Mouse (Mus musculus) neural tube, embryonic 14.5 days (tissue): ENCODE results near the gene Hs6st3. TPM values are rescaled to one million over a fixed set of nuclear protein-coding genes. Genes with fewer than 3 reads are reported as not detected.

Source experiments
- ATAC-seq: fragments of 200-750 bp; cut with Nextera tagmentation; 2 replicates; pipeline ENCODE4 v1.8.0; 2017; ENCODE audit warnings: low read depth, mild to moderate bottlenecking, moderate TSS enrichment, moderate library complexity
- H3K27ac ChIP-seq: fragments of 300-500 bp; sonication (generic); 2 replicates; pipeline ENCODE4 v1.5.1; 2014; ENCODE audit warnings: low read depth, mild to moderate bottlenecking, control low read depth, low read length, moderate library complexity, mixed read lengths
- H3K27me3 ChIP-seq: fragments of 300-500 bp; sonication (generic); 2 replicates; pipeline ENCODE4 v1.6.1; 2014; ENCODE audit warnings: low read length; ENCODE audit not compliant: control insufficient read depth, insufficient read depth
- H3K36me3 ChIP-seq: fragments of 300-500 bp; sonication (generic); 2 replicates; pipeline ENCODE4 v1.6.1; 2014; ENCODE audit warnings: low read length, mixed read lengths; ENCODE audit not compliant: control insufficient read depth, insufficient read depth
- H3K4me1 ChIP-seq: fragments of 300-500 bp; sonication (generic); 2 replicates; pipeline ENCODE4 v1.6.1; 2014; ENCODE audit warnings: low read length; ENCODE audit not compliant: control insufficient read depth, insufficient read depth
- H3K4me2 ChIP-seq: fragments of 300-500 bp; sonication (generic); 2 replicates; pipeline ENCODE4 v1.6.1; 2014; ENCODE audit warnings: mild to moderate bottlenecking, low read depth, low read length, control low read depth
- H3K4me3 ChIP-seq: fragments of 300-500 bp; sonication (generic); 2 replicates; pipeline ENCODE4 v1.5.1; 2014; ENCODE audit warnings: low read depth, low read length, control low read depth, mixed read lengths
- H3K9ac ChIP-seq: fragments of 300-500 bp; sonication (generic); replicated peaks from 2 replicates; pipeline ENCODE4 v1.6.1; 2014; ENCODE audit warnings: low read depth, mild to moderate bottlenecking, control low read depth, low read length, mixed read lengths
- H3K9me3 ChIP-seq: fragments of 300-500 bp; sonication (generic); 2 replicates; pipeline ENCODE4 v1.6.1; 2016; ENCODE audit warnings: low read length; ENCODE audit not compliant: control insufficient read depth
- WGBS: fragments of 180-500 bp; shearing (Covaris S2); extraction: QIAGEN DNeasy Blood & Tissue Kit; methylation state at CpG from one replicate; pipeline ENCODE4 v1.1.7; 2014; 5-methylcytosine and 5-hydroxymethylcytosine counted together
- polyA plus RNA-seq: library from polyadenylated mRNA; unstranded; fragments of >200 nt; fragmentation: Nextera tagmentation; extraction: Ambion mirVana; gene quantifications from 2 replicates; pipeline ENCODE4 v1.2.1, GENCODE M21; 2014

Gene Hs6st3
- polyA plus RNA-seq, 1 experiment from 2014 or later = 6.5 TPM

- Histone ChIP-seq H3K4me2 (no peak overlapping the region), H3K4me3 (no peak overlapping the region), H3K27ac (no peak overlapping the region), H3K9me3 (no peaks in the 10 kb centered on the region), H3K36me3 (no peaks in the 10 kb centered on the region), H3K9ac (no peak overlapping the region), H3K4me1 (peaks cover 15% of the 10 kb centered on the region), H3K27me3 (no peaks in the 10 kb centered on the region)
- ATAC-seq = no peak
- WGBS = 46% methylated on average over 9 of the region's 9 CpGs
Measured at GRCm38 (mm10) chr14:119832940-119833339, 694.8 kb downstream of the Hs6st3 start.

- no peak overlapping the region for H3K27ac ChIP-seq
- no peaks in the 10 kb centered on the region for H3K27me3 ChIP-seq
- no peak overlapping the region for H3K4me2 ChIP-seq
- 34% methylated on average over 8 of the region's 8 CpGs for WGBS
- H3K36me3 ChIP-seq = no peaks in the 10 kb centered on the region
- H3K4me1 ChIP-seq = peaks cover 15% of the 10 kb centered on the region
- ATAC-seq = no peak
- no peaks in the 10 kb centered on the region for H3K9me3 ChIP-seq
- H3K4me3 ChIP-seq = no peak overlapping the region
- no peak overlapping the region for H3K9ac ChIP-seq
Measured at GRCm38 (mm10) chr14:119834008-119834700, 696.0 kb downstream of the Hs6st3 start.

GRCm38 (mm10) chr14:119836051-119836450 is 697.9 kb downstream of the Hs6st3 start:
- Histone ChIP-seq H3K4me3 (no peak overlapping the region), H3K27me3 (no peaks in the 10 kb centered on the region), H3K4me1 (peaks cover 15% of the 10 kb centered on the region), H3K9me3 (no peaks in the 10 kb centered on the region), H3K4me2 (no peak overlapping the region), H3K36me3 (no peaks in the 10 kb centered on the region), H3K9ac (no peak overlapping the region), H3K27ac (no peak overlapping the region)
- no peak for ATAC-seq
- 92% methylated on average over 3 of the region's 3 CpGs for WGBS

- H3K9ac ChIP-seq = no peak overlapping the region
- H3K4me1 ChIP-seq = peaks cover 4% of the 10 kb centered on the region; the same call in 1 of the 2 replicates
- no peaks in the 10 kb centered on the region for H3K36me3 ChIP-seq
- no peak for ATAC-seq
- no peak overlapping the region for H3K4me3 ChIP-seq
- no peak overlapping the region for H3K4me2 ChIP-seq
- no peaks in the 10 kb centered on the region for H3K27me3 ChIP-seq
- no peak overlapping the region for H3K27ac ChIP-seq
- H3K9me3 ChIP-seq = no peaks in the 10 kb centered on the region
- 79% methylated on average over 12 of the region's 12 CpGs for WGBS
Measured at GRCm38 (mm10) chr14:119847540-119847939, 709.4 kb downstream of the Hs6st3 start.

- 65% methylated on average over 4 of the region's 4 CpGs for WGBS
- H3K36me3 ChIP-seq = no peaks in the 10 kb centered on the region
- H3K4me1 ChIP-seq = peaks cover 4% of the 10 kb centered on the region; the same call in 1 of the 2 replicates
- H3K4me3 ChIP-seq = no peak overlapping the region
- no peak overlapping the region for H3K9ac ChIP-seq
- H3K27ac ChIP-seq = no peak overlapping the region
- H3K4me2 ChIP-seq = no peak overlapping the region
- ATAC-seq = no peak
- H3K9me3 ChIP-seq = no peaks in the 10 kb centered on the region
- no peaks in the 10 kb centered on the region for H3K27me3 ChIP-seq
Measured at GRCm38 (mm10) chr14:119848759-119849298, 710.7 kb downstream of the Hs6st3 start.

- Histone ChIP-seq H3K4me1 (peaks cover 4% of the 10 kb centered on the region; the same call in 1 of the 2 replicates), H3K27me3 (no peaks in the 10 kb centered on the region), H3K27ac (no peak overlapping the region), H3K4me3 (no peak overlapping the region), H3K9me3 (no peaks in the 10 kb centered on the region), H3K36me3 (no peaks in the 10 kb centered on the region), H3K4me2 (no peak overlapping the region), H3K9ac (no peak overlapping the region)
- no peak for ATAC-seq
- WGBS = 91% methylated on average over 7 of the region's 7 CpGs
Measured at GRCm38 (mm10) chr14:119849338-119849737, 711.2 kb downstream of the Hs6st3 start.

GRCm38 (mm10) chr14:119852139-119852538 is 714.0 kb downstream of the Hs6st3 start:
- Histone ChIP-seq H3K4me3 (no peak overlapping the region), H3K27me3 (no peaks in the 10 kb centered on the region), H3K4me1 (peaks cover 4% of the 10 kb centered on the region; the same call in 1 of the 2 replicates), H3K9me3 (no peaks in the 10 kb centered on the region), H3K9ac (0 out of 2 replicates have a peak overlapping the region, but pooled peaks have one; percentile 32), H3K36me3 (no peaks in the 10 kb centered on the region), H3K27ac (no peak overlapping the region), H3K4me2 (peak overlapping the region; percentile 18; the same call in 1 of the 2 replicates)
- peak; percentile 69; the same call in 1 of the 2 replicates for ATAC-seq
- 7% methylated on average over 5 of the region's 5 CpGs for WGBS

GRCm38 (mm10) chr14:119857338-119858291 is 719.5 kb downstream of the Hs6st3 start:
- Histone ChIP-seq H3K4me1 (peaks cover 9% of the 10 kb centered on the region; the same call in 1 of the 2 replicates), H3K4me3 (no peak overlapping the region), H3K4me2 (peak overlapping the region; percentile 4; the same call in 1 of the 2 replicates), H3K9me3 (no peaks in the 10 kb centered on the region), H3K27ac (peak overlapping the region; percentile 52), H3K36me3 (no peaks in the 10 kb centered on the region), H3K9ac (0 out of 2 replicates have a peak overlapping the region, but pooled peaks have one; percentile 11), H3K27me3 (no peaks in the 10 kb centered on the region)
- ATAC-seq = peak; percentile 78; the same call in 1 of the 2 replicates
- 51% methylated on average over 23 of the region's 23 CpGs for WGBS
